Mouse (Mus musculus) c-Kit-positive CD71-negative TER-119-negative erythroid progenitor cells, embryonic 14.5 days (primary cell): ENCODE results near the gene Ubap2l.

Experiments used
- DNase-seq: peaks from one replicate; pipeline ENCODE4 v3.0.0-alpha.2; 2013; ENCODE audit warnings: low read depth

The Ubap2l gene

DNA sequence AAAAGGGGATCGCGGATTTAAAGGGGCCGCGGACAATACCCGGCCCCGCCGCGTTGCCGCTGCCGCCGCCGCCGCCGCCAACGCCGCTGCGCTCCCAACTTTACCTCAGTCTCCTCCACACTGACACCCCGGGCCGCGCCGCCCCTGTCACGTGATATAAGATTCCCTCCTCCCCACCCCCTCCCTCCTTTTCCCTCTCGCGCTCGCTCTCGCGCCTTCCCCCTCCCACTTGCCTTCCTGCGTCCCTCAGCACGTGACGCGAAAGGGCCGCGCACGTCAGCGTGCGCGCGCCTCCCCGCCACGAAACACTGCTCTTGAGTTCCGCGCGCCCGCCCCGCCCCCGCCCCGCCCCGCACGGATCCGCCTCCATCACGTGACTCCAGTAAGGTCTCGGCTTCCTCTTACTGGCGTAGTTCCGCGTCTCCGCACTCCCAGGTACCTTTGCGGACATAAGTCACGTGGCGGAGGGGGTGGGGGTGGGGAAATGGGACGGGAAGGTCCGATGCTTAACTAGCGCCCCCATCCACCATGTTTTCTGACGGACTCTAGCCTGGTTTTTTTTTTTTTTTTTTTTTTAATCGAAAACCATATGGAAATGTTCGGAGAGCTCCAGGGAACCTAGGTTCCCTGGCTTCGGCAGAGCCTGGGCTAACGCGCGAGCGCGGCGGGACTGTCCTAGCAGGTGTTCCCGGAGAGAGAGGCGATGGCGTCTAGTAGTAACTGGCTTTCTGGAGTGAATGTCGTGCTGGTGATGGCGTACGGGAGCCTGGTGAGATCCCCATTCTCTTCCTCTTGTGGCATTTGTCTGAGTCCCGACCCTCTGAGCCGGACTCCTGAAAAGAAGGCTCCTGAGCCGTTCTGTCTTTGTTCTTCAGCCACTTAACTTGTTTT is at the start of gene Ubap2l:
Gene Ubap2l (minus strand): TSS at position 278 of the 891 bp plus-strand sequence.
- DNase-seq = peak; percentile 95

DNA sequence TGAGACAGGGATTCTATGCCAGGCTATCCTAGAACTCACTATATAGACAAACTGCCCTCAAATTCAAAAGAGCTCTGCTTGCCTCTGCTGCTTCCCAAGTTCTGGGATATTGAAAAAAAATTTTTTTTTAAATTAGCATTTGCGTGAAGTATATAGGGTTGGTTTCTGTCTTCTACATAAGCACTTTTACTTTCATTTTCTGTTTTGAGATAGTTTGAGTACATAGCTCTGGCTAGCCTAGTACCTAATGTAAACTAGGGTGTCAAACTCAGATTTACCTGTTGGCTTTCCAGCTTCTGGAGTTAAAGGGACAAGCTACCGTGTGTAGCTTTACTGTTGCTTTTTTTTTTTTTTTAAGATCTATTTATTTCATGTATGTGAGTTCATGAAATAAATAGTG is 49.2 kb upstream of the Ubap2l start:
- no peak for DNase-seq

DNA sequence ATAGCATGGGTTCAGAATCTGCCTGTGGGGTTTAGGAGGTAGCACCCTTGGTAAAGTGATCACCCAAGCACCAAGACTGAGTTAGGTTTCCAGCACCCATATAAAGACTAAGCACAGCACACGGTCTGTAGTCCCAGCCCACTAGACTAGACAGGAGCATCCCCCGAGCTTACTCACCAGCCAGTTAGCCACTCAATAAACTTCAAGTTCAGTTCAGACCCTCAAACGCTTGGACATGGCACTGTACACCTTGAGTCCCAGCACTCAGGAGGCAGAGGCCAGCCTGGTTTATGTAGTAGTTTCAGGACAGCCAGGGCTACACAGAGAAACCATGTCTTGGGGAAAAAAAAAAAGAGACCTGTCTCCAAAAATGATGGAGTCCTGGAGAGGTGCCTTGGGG is 48.6 kb upstream of the Ubap2l start:
- DNase-seq = no peak

DNA sequence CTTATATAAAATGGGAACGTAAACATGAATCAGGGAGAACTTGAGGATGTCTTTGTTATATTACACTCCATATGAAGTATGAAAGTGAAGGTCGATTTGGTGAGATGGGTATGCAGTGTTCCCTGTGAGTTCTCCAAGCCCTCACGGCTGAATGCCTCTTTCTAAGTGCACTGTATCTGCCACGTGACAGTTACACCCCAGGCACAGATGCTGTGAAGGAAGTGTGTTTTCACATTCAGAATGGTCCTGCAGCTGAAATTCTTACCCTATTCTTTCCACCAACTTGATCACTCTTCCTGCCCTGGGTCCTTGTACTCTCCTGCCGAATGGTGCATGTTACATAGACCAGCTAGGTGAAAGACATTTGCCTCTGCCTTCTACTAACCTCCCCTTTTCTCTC is 45.5 kb upstream of the Ubap2l start:
- no peak for DNase-seq

DNA sequence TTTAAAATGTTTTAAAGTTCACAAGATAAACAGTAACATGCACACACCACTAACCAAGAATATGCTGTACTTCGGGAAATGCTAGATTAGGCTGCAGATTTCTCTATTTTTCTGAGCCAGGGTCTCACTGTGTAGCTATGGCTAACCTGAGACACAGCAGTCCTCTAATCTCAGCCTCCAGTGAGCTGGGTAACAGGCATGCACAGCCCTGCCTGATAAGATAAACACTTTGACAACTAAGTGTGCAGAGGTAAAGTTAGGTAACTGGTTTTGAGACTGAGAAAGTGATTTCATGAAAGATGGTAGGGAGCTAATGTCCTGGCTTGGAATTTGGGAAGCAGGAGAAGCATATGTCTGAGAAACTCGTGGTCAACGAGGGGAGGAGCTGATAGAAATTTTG is 42.0 kb upstream of the Ubap2l start:
- DNase-seq = no peak

DNA sequence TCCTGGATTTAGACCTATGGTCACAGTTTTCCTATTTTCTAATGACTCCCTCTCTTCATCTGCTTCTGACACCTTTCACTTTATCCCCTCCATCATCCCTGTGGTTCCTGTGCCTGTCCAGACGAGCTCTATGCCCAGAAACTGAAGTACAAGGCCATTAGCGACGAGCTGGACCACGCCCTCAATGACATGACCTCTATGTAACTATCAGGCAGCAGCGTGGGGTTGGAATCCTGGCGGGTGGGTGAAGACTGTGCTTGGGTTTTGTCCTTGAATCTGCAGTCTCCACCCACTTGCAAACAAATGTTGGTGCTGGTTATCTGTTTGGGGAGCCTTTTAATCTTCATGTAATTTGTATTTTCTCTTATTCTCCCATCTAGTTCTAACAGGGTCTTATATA is 38.5 kb upstream of the Ubap2l start:
- DNase-seq = no peak

DNA sequence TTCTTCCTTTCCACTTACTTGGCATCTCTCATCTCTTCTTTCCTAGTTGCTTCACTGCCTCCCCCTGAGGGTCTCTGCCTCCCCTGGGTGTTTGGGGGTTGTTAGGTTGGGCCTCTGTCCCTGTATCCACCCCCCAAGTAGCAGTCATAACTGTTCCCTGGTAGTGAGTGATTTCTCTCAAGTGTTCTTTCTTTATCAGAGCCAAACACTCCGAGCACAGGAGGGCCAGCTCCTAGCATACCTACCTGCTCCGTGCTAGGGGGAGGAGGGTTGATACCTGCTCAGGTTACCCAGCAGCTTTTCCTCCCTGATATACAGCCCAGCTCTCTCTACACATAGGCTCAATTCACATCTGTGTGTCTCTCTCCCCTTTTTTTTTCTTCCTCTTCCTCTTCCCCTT is 36.2 kb upstream of the Ubap2l start:
- DNase-seq = no peak

DNA sequence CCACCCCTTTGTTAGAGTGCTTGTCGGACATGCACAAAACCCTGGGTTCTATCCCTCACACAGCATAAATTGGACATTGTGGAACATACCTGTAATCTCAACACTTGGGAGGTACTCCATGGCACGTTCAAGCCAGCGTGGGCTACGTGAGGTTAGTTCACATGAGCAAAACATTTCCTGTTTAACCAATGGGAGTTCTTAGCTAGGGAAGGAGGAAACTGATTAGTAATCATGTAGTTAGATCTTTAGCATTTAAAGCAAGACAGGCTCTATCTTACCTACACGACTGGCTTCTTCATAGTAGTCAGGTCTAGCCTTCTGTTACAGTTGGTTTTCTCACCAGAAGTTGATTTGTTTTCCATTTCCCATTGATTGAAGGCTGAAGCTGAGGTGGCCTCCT is 33.6 kb upstream of the Ubap2l start:
- DNase-seq = no peak

DNA sequence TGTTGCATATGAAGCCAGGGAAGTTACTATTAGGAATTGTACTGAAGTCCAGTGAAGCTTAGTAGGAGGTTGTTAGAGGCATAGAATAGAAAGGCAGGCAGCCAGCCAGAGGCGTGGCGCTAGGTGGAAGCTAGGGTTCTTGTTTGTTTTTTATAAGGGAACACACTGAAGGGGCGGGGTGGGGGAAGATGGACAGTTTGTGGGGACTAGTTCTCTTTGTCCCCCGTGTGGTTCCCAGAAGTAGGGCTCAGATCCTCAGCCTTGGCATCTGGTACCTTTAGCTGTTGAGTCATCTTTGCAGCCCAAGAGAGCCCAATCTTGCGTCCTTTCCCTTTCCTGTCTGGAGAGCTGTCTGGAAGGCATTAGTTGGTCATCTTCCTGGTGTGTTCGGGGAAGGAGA is 32.9 kb upstream of the Ubap2l start:
- DNase-seq = no peak

DNA sequence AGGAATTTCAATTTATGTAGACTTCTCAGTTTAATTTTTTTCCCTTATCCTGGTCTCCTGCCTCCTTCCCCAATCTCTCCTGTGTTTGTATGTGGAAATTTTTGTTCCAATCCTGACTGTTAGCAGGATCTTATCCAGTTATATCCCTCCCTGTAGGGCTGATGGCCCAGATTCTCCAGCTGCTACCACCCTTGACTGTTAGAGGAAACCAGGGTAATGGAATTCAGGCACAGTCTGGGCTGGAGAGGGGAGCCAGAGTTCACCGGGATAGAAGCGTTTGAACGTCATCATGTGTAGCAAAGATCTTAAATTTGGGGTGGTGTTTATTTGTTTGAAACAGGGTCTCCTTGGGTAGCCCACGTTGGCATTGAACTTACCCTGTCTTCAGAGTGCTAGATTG is 32.4 kb upstream of the Ubap2l start:
- no peak for DNase-seq

DNA sequence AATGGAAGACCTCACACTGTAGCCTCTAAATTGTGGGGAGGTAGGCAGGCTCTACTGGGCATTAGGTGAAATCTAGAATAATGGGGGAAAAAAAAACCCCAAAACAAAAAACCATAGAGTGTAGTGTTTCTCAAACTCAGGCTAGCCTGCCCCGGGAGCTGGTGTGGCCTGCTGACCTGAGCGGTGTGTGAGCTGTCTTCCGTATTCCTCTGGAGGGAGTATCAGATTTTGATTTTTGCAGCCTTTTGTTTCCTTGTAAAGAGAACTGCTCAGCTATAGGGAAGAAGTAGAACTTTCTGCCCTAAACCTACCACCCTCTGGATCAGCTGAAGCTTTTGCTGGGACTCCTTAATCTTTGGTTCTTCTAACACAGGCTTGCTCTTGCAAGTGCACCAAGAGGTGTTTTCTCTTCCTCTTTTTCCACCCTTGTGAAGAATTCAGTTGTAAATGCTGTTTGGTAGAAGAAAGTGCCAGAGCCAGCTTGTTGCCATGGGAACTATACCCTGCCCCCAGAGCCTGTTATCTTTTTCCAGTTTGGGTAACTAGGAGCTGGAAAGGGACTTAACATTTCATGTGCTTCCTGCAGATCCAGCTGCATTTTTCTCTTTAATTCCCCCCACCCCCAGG is 31.4 kb upstream of the Ubap2l start:
- DNase-seq = no peak

DNA sequence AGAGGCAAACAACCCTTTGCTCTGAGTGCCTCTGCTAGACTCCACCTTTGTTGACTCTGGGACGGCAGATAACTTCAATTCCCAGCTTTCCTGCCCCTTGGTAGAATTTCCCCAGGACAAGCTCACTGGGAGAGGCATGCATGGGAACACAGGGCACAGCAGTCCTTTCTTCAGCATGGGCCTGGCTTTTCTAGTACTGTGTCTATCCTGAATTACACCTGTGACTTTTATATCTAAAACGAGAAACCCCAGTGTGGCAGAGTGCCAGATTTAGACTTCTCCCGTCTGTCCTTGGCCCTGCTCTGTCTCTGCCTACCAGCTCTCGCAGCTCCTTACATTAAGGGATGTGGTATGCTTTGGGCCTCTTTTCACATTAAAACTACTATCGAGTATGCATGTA is 30.6 kb upstream of the Ubap2l start:
- DNase-seq = no peak

DNA sequence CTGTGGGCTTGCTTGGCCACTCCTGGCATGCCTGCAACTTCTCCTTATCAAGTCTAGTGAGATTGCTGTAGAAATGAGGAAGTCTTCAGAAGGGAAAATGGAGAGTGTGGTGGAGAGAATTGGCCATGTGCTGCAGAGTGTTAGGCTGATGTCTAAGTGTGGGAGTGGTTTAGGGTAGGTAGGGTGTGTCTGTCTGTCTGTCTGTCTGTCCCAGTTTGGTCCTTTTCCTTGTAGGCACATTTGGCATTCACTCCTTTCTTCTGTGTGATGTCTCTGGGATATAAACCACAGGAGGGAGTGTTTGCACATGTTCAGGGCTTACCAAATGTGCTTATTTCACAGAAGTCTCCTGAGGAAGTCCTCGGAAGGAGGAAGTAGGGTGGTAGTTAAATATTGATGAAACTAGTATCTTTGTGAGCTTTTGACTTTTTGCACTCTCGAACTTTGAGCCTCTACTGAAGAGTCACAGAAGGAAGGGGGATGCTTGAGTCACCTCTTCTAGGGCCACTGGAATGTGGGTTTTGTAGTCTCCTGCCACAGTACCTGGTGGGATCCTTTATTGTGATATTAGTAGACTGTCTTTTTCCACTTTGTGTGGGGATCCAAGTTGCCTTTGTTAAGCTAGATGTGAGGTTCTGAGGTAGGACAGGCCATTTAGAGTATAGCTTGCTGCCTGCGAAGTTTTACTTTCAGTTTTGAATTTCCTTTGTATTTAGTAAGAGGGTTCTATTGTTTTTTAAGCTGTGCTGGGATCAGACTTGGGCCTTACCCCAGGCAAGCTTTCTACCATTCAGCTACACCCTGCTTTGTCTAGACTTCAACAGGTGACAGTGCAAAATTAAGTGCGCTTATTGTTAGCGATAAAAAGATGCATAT is 29.2 kb upstream of the Ubap2l start:
- no peak for DNase-seq

DNA sequence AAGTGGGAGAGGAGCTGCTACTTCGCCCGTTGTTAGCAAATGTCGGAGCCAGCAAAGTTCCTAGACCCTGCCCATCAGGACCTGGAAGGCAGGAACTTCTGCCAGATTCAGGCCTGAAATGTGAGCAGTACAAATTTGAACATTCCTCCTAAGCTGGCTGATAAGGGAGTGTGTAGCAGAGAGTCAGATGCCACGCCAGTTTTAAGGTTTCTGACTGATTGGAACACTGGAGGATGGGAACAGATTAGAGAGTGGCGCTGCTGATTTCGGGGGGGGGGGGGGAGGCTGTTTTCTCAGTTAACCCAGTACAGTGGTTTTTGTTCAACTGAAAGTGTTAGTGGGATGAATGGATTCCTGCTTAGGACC is 28.1 kb upstream of the Ubap2l start:
- no peak for DNase-seq

DNA sequence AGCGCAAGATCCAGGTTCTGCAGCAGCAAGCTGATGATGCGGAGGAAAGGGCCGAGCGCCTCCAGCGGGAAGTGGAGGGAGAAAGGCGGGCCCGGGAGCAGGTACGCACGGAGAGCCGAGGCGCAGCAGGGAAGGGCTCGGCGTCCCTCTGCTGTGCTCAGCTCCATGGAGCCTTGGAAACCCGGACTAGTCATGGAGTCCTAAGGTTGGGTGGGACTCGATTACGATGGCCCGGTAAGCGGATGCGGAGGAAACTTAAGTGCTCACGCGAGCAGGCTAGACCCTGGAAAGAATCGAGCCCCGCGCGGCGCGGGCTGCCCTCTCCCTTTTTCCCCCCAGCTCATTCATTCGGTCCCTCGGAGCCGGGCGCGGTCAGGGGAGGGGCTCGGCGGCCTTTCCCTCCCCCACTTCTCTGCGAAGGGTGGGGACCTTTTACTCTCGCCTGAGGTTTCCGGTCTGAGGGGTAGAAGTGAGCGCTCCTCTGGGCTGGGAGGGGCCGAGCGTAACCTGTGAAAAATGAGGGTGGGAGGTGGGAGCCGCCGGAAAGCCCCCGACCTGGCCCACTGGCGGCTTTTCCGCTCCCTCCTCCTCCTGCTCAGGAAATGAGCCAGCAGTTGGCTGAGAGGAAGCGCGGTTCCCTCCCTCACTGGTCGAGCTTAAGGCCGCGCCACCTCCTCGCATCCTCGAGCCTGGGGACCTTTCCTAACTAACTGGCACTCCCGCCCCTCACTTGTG is 27.5 kb upstream of the Ubap2l start:
- DNase-seq = peak; percentile 76

DNA sequence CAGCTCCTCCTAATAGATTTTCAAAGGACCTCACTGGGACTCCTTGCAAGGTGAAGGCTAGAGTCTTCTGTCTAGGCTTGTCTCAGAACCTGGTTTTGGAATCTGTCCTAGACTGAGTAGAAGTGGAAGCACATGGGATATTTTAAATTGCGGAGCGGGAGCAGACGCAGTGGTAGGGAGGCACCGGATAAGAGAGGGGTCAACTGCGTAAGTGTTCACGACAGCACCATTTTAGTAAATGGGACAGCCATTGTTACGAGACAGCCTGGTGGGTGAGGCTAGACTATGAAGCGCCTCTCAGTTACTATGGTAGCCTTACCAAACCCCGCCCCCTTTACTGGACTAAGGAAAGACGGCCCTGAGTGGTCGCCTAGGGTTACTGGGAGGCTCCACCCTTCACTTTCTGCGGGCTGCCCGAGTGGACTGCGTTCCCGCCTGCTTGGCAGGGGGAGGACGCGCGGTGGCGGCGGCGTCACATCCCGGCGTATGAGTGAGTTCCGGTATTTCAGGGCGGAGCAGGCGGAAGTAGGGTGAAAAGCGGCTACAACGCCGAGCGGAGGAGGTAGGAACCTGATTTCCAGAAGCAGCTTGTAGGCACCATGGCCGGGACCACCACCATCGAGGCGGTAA is 26.8 kb upstream of the Ubap2l start:
- DNase-seq = peak; percentile 93

DNA sequence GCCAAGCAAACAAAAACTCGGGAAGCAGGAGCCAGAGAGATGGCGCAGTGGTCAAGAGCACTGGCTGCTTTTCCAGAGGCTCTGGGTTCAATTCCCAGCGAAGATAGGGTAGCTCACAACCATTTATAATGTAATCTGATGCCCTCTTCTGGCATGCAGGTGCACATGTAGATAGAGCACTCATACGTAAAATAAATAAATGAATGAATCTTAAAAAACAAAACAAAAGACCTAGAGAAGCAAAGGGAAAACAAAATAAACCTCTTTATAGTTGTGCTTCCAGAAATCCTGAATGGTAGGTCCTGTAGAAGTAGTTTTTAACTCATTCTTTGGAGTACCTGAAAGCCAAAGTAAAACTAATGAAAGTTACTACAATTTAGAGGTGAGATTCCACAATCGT is 25.8 kb upstream of the Ubap2l start:
- no peak for DNase-seq

DNA sequence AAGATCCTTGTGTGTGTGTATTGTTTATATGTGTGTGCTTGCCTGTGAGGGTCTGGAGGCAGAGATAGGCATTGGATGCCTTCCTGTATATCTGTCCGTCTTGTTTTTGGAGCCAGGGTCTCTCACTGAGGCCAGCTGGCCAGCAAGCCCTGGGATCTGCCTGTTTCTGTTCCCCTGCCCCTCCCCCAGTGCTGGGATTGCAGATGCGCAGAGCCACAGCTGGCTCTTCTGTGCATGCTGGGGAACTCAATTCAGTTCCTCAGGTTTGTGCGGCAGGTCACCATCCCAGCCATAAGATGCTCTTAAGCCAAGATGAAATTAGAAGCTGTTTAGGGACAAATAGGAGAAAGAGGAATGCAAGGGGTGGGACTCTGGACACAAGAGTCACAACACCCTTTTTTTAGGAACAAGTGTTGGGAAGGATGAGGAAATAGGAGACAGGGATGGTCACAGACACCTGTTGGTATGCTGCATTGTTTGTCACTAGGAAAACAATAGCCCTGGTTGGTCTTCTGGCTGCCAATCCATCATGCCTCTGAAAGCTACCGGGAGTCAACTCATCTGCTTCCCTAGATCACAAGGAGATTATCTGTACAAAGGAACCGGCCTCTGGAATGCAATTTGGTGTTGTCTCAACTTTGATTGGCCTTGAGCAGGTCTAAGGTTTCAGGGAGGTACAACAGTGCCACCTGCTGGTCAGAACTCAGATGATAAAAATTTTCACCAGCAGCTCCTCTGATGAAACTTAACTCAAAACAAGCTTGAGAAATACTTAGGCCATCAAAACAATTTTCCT is 24.7 kb upstream of the Ubap2l start:
- peak; percentile 89 for DNase-seq

DNA sequence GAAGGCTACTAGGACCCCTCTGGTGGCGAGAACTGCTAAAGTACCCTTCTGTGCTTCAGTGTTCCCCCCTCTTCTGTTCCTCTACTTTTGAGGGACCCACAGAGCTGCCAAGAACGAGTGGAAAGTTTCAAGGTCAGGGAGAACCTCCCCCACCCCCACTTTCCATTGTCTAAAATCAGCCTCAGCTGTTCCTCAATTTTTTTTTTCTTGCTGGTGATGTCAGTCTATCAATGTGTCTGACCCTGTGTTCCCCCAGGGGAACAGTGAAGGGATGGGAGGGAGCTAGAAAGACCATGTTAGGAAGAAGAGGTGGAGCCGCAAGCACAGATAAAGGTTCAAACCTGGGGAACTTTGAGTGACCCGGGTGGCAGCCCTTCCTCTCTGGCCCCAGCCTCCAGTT is 19.9 kb upstream of the Ubap2l start, which contains the start of gene Tpm3:
Gene Tpm3 (plus strand): TSS at position 356 of the 400 bp plus-strand sequence.
- DNase-seq = no peak

DNA sequence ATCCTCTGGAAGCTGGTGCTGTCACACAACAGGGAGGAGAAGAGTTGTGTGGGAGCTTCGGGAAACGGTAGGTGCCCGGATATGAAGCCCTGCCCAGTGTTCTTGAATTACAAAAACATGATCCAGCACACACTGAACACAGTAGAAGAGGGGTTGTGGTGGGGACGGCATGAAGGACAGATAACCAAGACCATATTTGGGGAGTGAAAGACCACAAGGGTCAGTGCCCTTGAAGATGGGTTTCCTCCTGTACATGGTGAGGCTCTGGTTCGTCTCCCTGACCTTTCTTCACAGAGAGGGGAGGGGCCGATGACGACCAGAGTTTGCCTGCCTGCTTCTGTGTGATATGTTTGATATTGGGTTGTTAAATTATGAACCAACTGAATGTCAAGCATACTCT is 17.3 kb upstream of the Ubap2l start:
- no peak for DNase-seq

DNA sequence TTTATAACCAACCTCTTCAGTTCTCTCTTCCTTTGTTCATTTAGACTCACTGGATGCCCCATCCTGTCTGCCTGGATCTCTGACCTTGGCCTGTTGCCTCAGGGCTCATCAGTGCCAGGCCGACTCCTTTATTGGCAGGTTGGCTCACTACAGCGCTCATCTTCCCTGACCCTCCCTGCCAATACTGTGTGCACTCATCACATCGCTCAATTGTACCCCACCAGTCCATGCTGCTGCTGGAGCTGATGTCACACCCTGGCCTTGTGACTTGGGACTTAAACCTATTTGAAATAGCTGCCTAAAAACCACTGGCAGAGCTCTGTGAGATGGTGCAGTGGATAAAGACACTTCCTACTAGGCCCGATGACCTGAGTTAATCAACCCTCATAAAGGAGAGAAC is 15.4 kb upstream of the Ubap2l start:
- DNase-seq = no peak
